Mouse (Mus musculus): ENCODE measurements around the gene Gm37240. TPM values are rescaled to one million over a fixed set of nuclear protein-coding genes. Genes with fewer than 3 reads are reported as not detected.
A peak's percentile ranks its signal among the peaks of the same experiment; 100 is the strongest.

Gene Gm37240
- polyA plus RNA-seq, 1 experiment from 2014 or later = 13.4 TPM

GRCm38 (mm10) chr3:84645156-84646006 is 1241.9 kb downstream of the Gm37240 start:
- Histone ChIP-seq H3K9me3 (ENCODE audit: control insufficient read depth, low read length) (0 out of 2 replicates have a peak, but pooled peaks cover 1% of the 10 kb centered on the region), H3K27ac (replicated peaks; ENCODE audit: low read depth, low read length) (no peak overlapping the region), H3K36me3 (ENCODE audit: control insufficient read depth, insufficient read depth, low read length) (no peaks in the 10 kb centered on the region), H3K4me1 (ENCODE audit: control insufficient read depth, insufficient read depth, low read length) (peaks cover 5% of the 10 kb centered on the region), H3K4me2 (ENCODE audit: low read depth, low read length) (no peak overlapping the region), H3K4me3 (ENCODE audit: low read depth, low read length) (no peak overlapping the region), H3K27me3 (replicated peaks; ENCODE audit: control insufficient read depth, insufficient read depth, low read length) (no peaks in the 10 kb centered on the region), H3K9ac (ENCODE audit: low read depth, low read length) (no peak overlapping the region)
- no peak for DNase-seq (ENCODE audit: low spot score)
- no peak for ATAC-seq (ENCODE audit: low read depth)
- WGBS = 71% methylated on average over 9 of the region's 9 CpGs

GRCm38 (mm10) chr3:84642942-84643341 is 1244.4 kb downstream of the Gm37240 start:
- H3K4me1 ChIP-seq (ENCODE audit: control insufficient read depth, insufficient read depth, low read length) = peaks cover 7% of the 10 kb centered on the region
- WGBS = 68% methylated on average over 4 of the region's 4 CpGs
- H3K9me3 ChIP-seq (ENCODE audit: control insufficient read depth, low read length) = no peaks in the 10 kb centered on the region
- no peak overlapping the region for H3K9ac ChIP-seq (ENCODE audit: low read depth, low read length)
- H3K27me3 ChIP-seq (replicated peaks; ENCODE audit: control insufficient read depth, insufficient read depth, low read length) = no peaks in the 10 kb centered on the region
- no peaks in the 10 kb centered on the region for H3K36me3 ChIP-seq (ENCODE audit: control insufficient read depth, insufficient read depth, low read length)
- H3K4me3 ChIP-seq (ENCODE audit: low read depth, low read length) = no peak overlapping the region
- DNase-seq (ENCODE audit: low spot score) = no peak
- H3K27ac ChIP-seq (replicated peaks; ENCODE audit: low read depth, low read length) = no peak overlapping the region
- no peak for ATAC-seq (ENCODE audit: low read depth)
- H3K4me2 ChIP-seq (ENCODE audit: low read depth, low read length) = no peak overlapping the region

GRCm38 (mm10) chr3:84641391-84641790 is 1245.9 kb downstream of the Gm37240 start:
- no peak overlapping the region for H3K9ac ChIP-seq (ENCODE audit: low read depth, low read length)
- no peak overlapping the region for H3K4me3 ChIP-seq (ENCODE audit: low read depth, low read length)
- H3K4me2 ChIP-seq (ENCODE audit: low read depth, low read length) = no peak overlapping the region
- ATAC-seq (ENCODE audit: low read depth) = no peak
- H3K9me3 ChIP-seq (ENCODE audit: control insufficient read depth, low read length) = no peaks in the 10 kb centered on the region
- H3K27ac ChIP-seq (replicated peaks; ENCODE audit: low read depth, low read length) = no peak overlapping the region
- WGBS = 85% methylated on average over 2 of the region's 2 CpGs
- peaks cover 6% of the 10 kb centered on the region; the same call in 1 of the 2 replicates for H3K4me1 ChIP-seq (ENCODE audit: control insufficient read depth, insufficient read depth, low read length)
- H3K36me3 ChIP-seq (ENCODE audit: control insufficient read depth, insufficient read depth, low read length) = no peaks in the 10 kb centered on the region
- no peaks in the 10 kb centered on the region for H3K27me3 ChIP-seq (replicated peaks; ENCODE audit: control insufficient read depth, insufficient read depth, low read length)
- DNase-seq (ENCODE audit: low spot score) = no peak

- Histone ChIP-seq H3K4me2 (ENCODE audit: low read depth, low read length) (no peak overlapping the region), H3K9ac (ENCODE audit: low read depth, low read length) (no peak overlapping the region), H3K36me3 (ENCODE audit: control insufficient read depth, insufficient read depth, low read length) (no peaks in the 10 kb centered on the region), H3K4me1 (ENCODE audit: control insufficient read depth, insufficient read depth, low read length) (peaks cover 6% of the 10 kb centered on the region; the same call in 1 of the 2 replicates), H3K27me3 (replicated peaks; ENCODE audit: control insufficient read depth, insufficient read depth, low read length) (no peaks in the 10 kb centered on the region), H3K27ac (replicated peaks; ENCODE audit: low read depth, low read length) (no peak overlapping the region), H3K4me3 (ENCODE audit: low read depth, low read length) (no peak overlapping the region), H3K9me3 (ENCODE audit: control insufficient read depth, low read length) (no peaks in the 10 kb centered on the region)
- ATAC-seq (ENCODE audit: low read depth) = no peak
- DNase-seq (ENCODE audit: low spot score) = no peak
- 50% methylated on average over 6 of the region's 6 CpGs for WGBS
Observed at GRCm38 (mm10) chr3:84640536-84640935, 1246.8 kb downstream of the Gm37240 start.

- Histone ChIP-seq H3K4me3 (ENCODE audit: low read depth, low read length) (no peak overlapping the region), H3K27me3 (replicated peaks; ENCODE audit: control insufficient read depth, insufficient read depth, low read length) (no peaks in the 10 kb centered on the region), H3K4me1 (ENCODE audit: control insufficient read depth, insufficient read depth, low read length) (peaks cover 6% of the 10 kb centered on the region; the same call in 1 of the 2 replicates), H3K9ac (ENCODE audit: low read depth, low read length) (no peak overlapping the region), H3K9me3 (ENCODE audit: control insufficient read depth, low read length) (no peaks in the 10 kb centered on the region), H3K27ac (replicated peaks; ENCODE audit: low read depth, low read length) (no peak overlapping the region), H3K4me2 (ENCODE audit: low read depth, low read length) (no peak overlapping the region), H3K36me3 (ENCODE audit: control insufficient read depth, insufficient read depth, low read length) (no peaks in the 10 kb centered on the region)
- ATAC-seq (ENCODE audit: low read depth) (no peak), DNase-seq (ENCODE audit: low spot score) (no peak)
- WGBS = 45% methylated on average over 11 of the region's 11 CpGs
Observed at GRCm38 (mm10) chr3:84639767-84640500, 1247.4 kb downstream of the Gm37240 start.

GRCm38 (mm10) chr3:84638858-84639257 is 1248.5 kb downstream of the Gm37240 start:
- no peak overlapping the region for H3K27ac ChIP-seq (replicated peaks; ENCODE audit: low read depth, low read length)
- H3K4me2 ChIP-seq (ENCODE audit: low read depth, low read length) = no peak overlapping the region
- no peaks in the 10 kb centered on the region for H3K27me3 ChIP-seq (replicated peaks; ENCODE audit: control insufficient read depth, insufficient read depth, low read length)
- peaks cover 6% of the 10 kb centered on the region; the same call in 1 of the 2 replicates for H3K4me1 ChIP-seq (ENCODE audit: control insufficient read depth, insufficient read depth, low read length)
- WGBS = 82% methylated on average over 4 of the region's 4 CpGs
- H3K4me3 ChIP-seq (ENCODE audit: low read depth, low read length) = no peak overlapping the region
- no peak for ATAC-seq (ENCODE audit: low read depth)
- H3K9ac ChIP-seq (ENCODE audit: low read depth, low read length) = no peak overlapping the region
- H3K36me3 ChIP-seq (ENCODE audit: control insufficient read depth, insufficient read depth, low read length) = no peaks in the 10 kb centered on the region
- no peak for DNase-seq (ENCODE audit: low spot score)
- H3K9me3 ChIP-seq (ENCODE audit: control insufficient read depth, low read length) = no peaks in the 10 kb centered on the region

- WGBS = 65% methylated on average over 12 of the region's 12 CpGs
- Histone ChIP-seq H3K4me1 (ENCODE audit: control insufficient read depth, insufficient read depth, low read length) (peaks cover 6% of the 10 kb centered on the region; the same call in 1 of the 2 replicates), H3K4me2 (ENCODE audit: low read depth, low read length) (no peak overlapping the region), H3K27ac (replicated peaks; ENCODE audit: low read depth, low read length) (no peak overlapping the region; the same call in none of the 2 replicates), H3K4me3 (ENCODE audit: low read depth, low read length) (no peak overlapping the region), H3K9me3 (ENCODE audit: control insufficient read depth, low read length) (no peaks in the 10 kb centered on the region), H3K36me3 (ENCODE audit: control insufficient read depth, insufficient read depth, low read length) (no peaks in the 10 kb centered on the region), H3K27me3 (replicated peaks; ENCODE audit: control insufficient read depth, insufficient read depth, low read length) (no peaks in the 10 kb centered on the region), H3K9ac (ENCODE audit: low read depth, low read length) (no peak overlapping the region)
- DNase-seq (ENCODE audit: low spot score) = peak; percentile 72
- peak; percentile 71; the same call in 1 of the 2 replicates for ATAC-seq (ENCODE audit: low read depth)
Observed at GRCm38 (mm10) chr3:84637890-84638578, 1249.3 kb downstream of the Gm37240 start.

- H3K4me3 ChIP-seq (ENCODE audit: low read depth, low read length) = no peak overlapping the region
- DNase-seq (ENCODE audit: low spot score) (no peak), ATAC-seq (ENCODE audit: low read depth) (no peak)
- no peak overlapping the region for H3K27ac ChIP-seq (replicated peaks; ENCODE audit: low read depth, low read length)
- no peaks in the 10 kb centered on the region for H3K36me3 ChIP-seq (ENCODE audit: control insufficient read depth, insufficient read depth, low read length)
- peaks cover 6% of the 10 kb centered on the region; the same call in 1 of the 2 replicates for H3K4me1 ChIP-seq (ENCODE audit: control insufficient read depth, insufficient read depth, low read length)
- 75% methylated on average over 6 of the region's 6 CpGs for WGBS
- no peaks in the 10 kb centered on the region for H3K9me3 ChIP-seq (ENCODE audit: control insufficient read depth, low read length)
- H3K9ac ChIP-seq (ENCODE audit: low read depth, low read length) = no peak overlapping the region
- H3K4me2 ChIP-seq (ENCODE audit: low read depth, low read length) = no peak overlapping the region
- no peaks in the 10 kb centered on the region for H3K27me3 ChIP-seq (replicated peaks; ENCODE audit: control insufficient read depth, insufficient read depth, low read length)
Observed at GRCm38 (mm10) chr3:84637095-84637494, 1250.2 kb downstream of the Gm37240 start.
